Mouse (Mus musculus) erythroblast, embryonic 14.5 days (primary cell): ENCODE data around the gene Asxl2.

Experiments
- GATA1 ChIP-seq: IDR thresholded peaks from 2 replicates; pipeline ENCODE4 v1.6.1; 2012; ENCODE audit warnings: low read length, inconsistent platforms, mixed read lengths
- TAL1 ChIP-seq: IDR thresholded peaks from 3 replicates; pipeline ENCODE4 v1.6.1; 2012; ENCODE audit warnings: low read length, inconsistent platforms, mixed read lengths

GRCm38 (mm10) chr12:3406585-3406984 is 20.1 kb upstream of the Asxl2 start:
- TF ChIP-seq GATA1 (no peak), TAL1 (no peak)
